15 mouse cellular contexts compared by ENCODE assay signal in genomic region chr7:80799307-80799706, GRCm38 (mm10). TPM values are rescaled to one million over a fixed set of nuclear protein-coding genes. Genes with fewer than 3 reads are reported as not detected.
DNase-seq lines count a peak whose midpoint lies in the region; ATAC-seq and TF ChIP-seq lines count a peak whose summit lies in the region.
"Had no signal": no experiment of that assay in that cellular context is flagged by ENCODE, and none has a peak within 500 bp of the region (broad histone marks: within the 10 kb centered on the region; RNA-seq: fewer than 3 reads in every experiment).

No protein-coding gene starts in this region.

- peak overlapping the region; percentile 33 for H3K4me2 ChIP-seq in lung, embryonic 16.5 days (ENCODE audit: low read depth, low read length)
- H3K4me2 ChIP-seq: kidney, embryonic 15.5 days; liver, embryonic 13.5 days; midbrain, embryonic 12.5 days; stomach, embryonic 15.5 days had no signal

- no peak for TF ChIP-seq POLR2A in olfactory bulb, adult 2 months (IDR thresholded peaks at IDR 0.05; ENCODE audit: insufficient read depth, low read depth, low read length)

- H3K36me3 ChIP-seq in lung, embryonic 16.5 days (ENCODE audit: control insufficient read depth, insufficient read depth, low read length), result peaks cover 9% of the 10 kb centered on the region

- TF ChIP-seq CTCF in olfactory bulb, adult 2 months (IDR thresholded peaks at IDR 0.05; ENCODE audit: insufficient read depth, low read depth, low read length), result no peak

- no peak overlapping the region for H3K9ac ChIP-seq in lung, embryonic 16.5 days (ENCODE audit: low read length)
- H3K9ac ChIP-seq: kidney, embryonic 15.5 days; liver, embryonic 13.5 days; midbrain, embryonic 12.5 days; stomach, embryonic 15.5 days had no signal

- H3K4me1 ChIP-seq in lung, embryonic 16.5 days (replicated peaks; ENCODE audit: control insufficient read depth, insufficient read depth, low read length), result peaks cover 36% of the 10 kb centered on the region
- peaks cover 11% of the 10 kb centered on the region for H3K4me1 ChIP-seq in olfactory bulb, adult 2 months (ENCODE audit: control insufficient read depth, insufficient read depth, low read length)

- ATAC-seq in lung, embryonic 16.5 days (ENCODE audit: low read depth), result peak; percentile 46
- no peak for ATAC-seq in inflammation-experienced regulatory T-cells, adult 6 months

- DNase-seq in lung, adult 18-20 months, result peak; percentile 85 to 88
- no peak for DNase-seq in lung, postnatal 14 days
- DNase-seq in adrenal gland, postnatal 4 days (ENCODE audit: low spot score in 2 of 2), result no peak
- DNase-seq in kidney, postnatal 4 days, result no peak
- DNase-seq: adrenal gland, adult 2 months; cerebellum, adult 8-10 months; heart, postnatal 36 days; left cerebral cortex, postnatal 4 days; liver, embryonic 13.5 days had no signal

- H3K27me3 ChIP-seq in lung, embryonic 16.5 days (ENCODE audit: control insufficient read depth, insufficient read depth, low read depth, low read length), result no peaks in the 10 kb centered on the region
- H3K27me3 ChIP-seq: kidney, embryonic 15.5 days; liver, embryonic 13.5 days; stomach, embryonic 15.5 days had no signal

- no peak overlapping the region for H3K4me3 ChIP-seq in lung, embryonic 16.5 days (ENCODE audit: low read length)
- H3K4me3 ChIP-seq in olfactory bulb, adult 2 months (ENCODE audit: insufficient read depth, low read depth, low read length), result no peak overlapping the region
- H3K4me3 ChIP-seq: kidney, embryonic 15.5 days; liver, embryonic 13.5 days; midbrain, embryonic 12.5 days; stomach, embryonic 15.5 days had no signal

- H3K9me3 ChIP-seq in lung, embryonic 16.5 days (ENCODE audit: control insufficient read depth, low read length), result no peaks in the 10 kb centered on the region
- H3K9me3 ChIP-seq: kidney, embryonic 15.5 days; stomach, embryonic 15.5 days had no signal

- peak overlapping the region; percentile 87 for H3K27ac ChIP-seq in lung, embryonic 16.5 days (ENCODE audit: low read length)
- peak overlapping the region; percentile 79; the same call in 1 of the 2 replicates for H3K27ac ChIP-seq in olfactory bulb, adult 2 months (ENCODE audit: insufficient read depth, low read depth, low read length)
- H3K27ac ChIP-seq: kidney, embryonic 15.5 days; liver, embryonic 13.5 days; midbrain, embryonic 12.5 days; stomach, embryonic 15.5 days had no signal

- 50% methylated on average over 5 of the region's 5 CpGs for WGBS in lung, embryonic 16.5 days
- 76% methylated on average over 5 of the region's 5 CpGs for WGBS in olfactory bulb, adult 2 months

RNA-seq across cellular contexts. Expression of gene Iqgap1, which starts 26.5 kb away (rescaled TPM):
- polyA plus RNA-seq in lung, embryonic 16.5 days (2015; fragmentation: Nextera tagmentation; extraction: Ambion mirVana), result 136 and 141 TPM in 2 replicates
- not detected in 2 replicates for polyA plus RNA-seq in olfactory bulb, adult 2 months (2012; ENCODE audit: insufficient read depth, insufficient read length, low replicate concordance, missing spikeins)
- 100 to 1,000 TPM in 1 of 2 experiments, 10 to 100 TPM in 1; 92.0 to 107 TPM for total RNA-seq in adrenal gland, postnatal 4 days (2021)
- 100 to 1,000 TPM; 197 to 297 (median 271) TPM for polyA plus RNA-seq in inflammation-experienced regulatory T-cells, adult 6 months (2017; shearing (Covaris generic))

Comparison
In these comparisons a context has a peak if more than half of its experiments do, and no peak if none do; other contexts are left out.
1. DNase-seq: peak in lung, adult 18-20 months (2 of 2); none in lung, postnatal 14 days (single experiment), adrenal gland, postnatal 4 days (0 of 2) and kidney, postnatal 4 days (0 of 2).